Mouse (Mus musculus) intestine, embryonic 16.5 days (tissue): ENCODE results near the gene Nup205. TPM values are rescaled to one million over a fixed set of nuclear protein-coding genes. Genes with fewer than 3 reads are reported as not detected.

ENCODE experiments used
- ATAC-seq: fragments of 200-750 bp; cut with Nextera tagmentation; 2 replicates; pipeline ENCODE4 v1.8.0; 2017; ENCODE audit warnings: moderate TSS enrichment, moderate library complexity
- H3K27ac ChIP-seq: fragments of 300-500 bp; sonication (generic); 2 replicates; pipeline ENCODE4 v1.5.1; 2014; ENCODE audit warnings: mild to moderate bottlenecking, low read length
- H3K27me3 ChIP-seq: fragments of 300-500 bp; sonication (generic); replicated peaks from 2 replicates; pipeline ENCODE4 v1.6.1; 2014; ENCODE audit warnings: low read length, control low read depth, mixed read lengths; ENCODE audit not compliant: control insufficient read depth, insufficient read depth
- H3K36me3 ChIP-seq: fragments of 300-500 bp; sonication (generic); 2 replicates; pipeline ENCODE4 v1.6.1; 2014; ENCODE audit warnings: low read length, control low read depth; ENCODE audit not compliant: control insufficient read depth, insufficient read depth
- H3K4me1 ChIP-seq: fragments of 300-500 bp; sonication (generic); 2 replicates; pipeline ENCODE4 v1.6.1; 2014; ENCODE audit warnings: low read length, control low read depth, mixed read lengths; ENCODE audit not compliant: control insufficient read depth, insufficient read depth
- H3K4me2 ChIP-seq: fragments of 300-500 bp; sonication (generic); 2 replicates; pipeline ENCODE4 v1.6.1; 2014; ENCODE audit warnings: low read depth, low read length, control low read depth
- H3K4me3 ChIP-seq: fragments of 300-500 bp; sonication (generic); 2 replicates; pipeline ENCODE4 v1.5.1; 2014; ENCODE audit warnings: mild to moderate bottlenecking, low read length
- H3K9ac ChIP-seq: fragments of 300-500 bp; sonication (generic); 2 replicates; pipeline ENCODE4 v1.6.1; 2014; ENCODE audit warnings: low read depth, low read length
- H3K9me3 ChIP-seq: fragments of 300-500 bp; sonication (generic); 2 replicates; pipeline ENCODE4 v1.6.1; 2016; ENCODE audit warnings: low read length, control low read depth; ENCODE audit not compliant: control insufficient read depth
- WGBS: fragments of 180-500 bp; shearing (Covaris S2); extraction: QIAGEN DNeasy Blood & Tissue Kit; methylation state at CpG from one replicate; pipeline ENCODE4 v1.1.7; 2014; 5-methylcytosine and 5-hydroxymethylcytosine counted together
- polyA plus RNA-seq: library from polyadenylated mRNA; unstranded; fragments of >200 nt; fragmentation: Nextera tagmentation; extraction: Ambion mirVana; gene quantifications from 2 replicates; pipeline ENCODE4 v1.2.1, GENCODE M21; 2015

Gene Nup205
- polyA plus RNA-seq, 1 experiment from 2014 or later = 23.8 TPM

- Histone ChIP-seq H3K27me3 (no peaks in the 10 kb centered on the region), H3K4me3 (no peak overlapping the region), H3K9ac (no peak overlapping the region), H3K27ac (no peak overlapping the region), H3K4me1 (no peaks in the 10 kb centered on the region), H3K4me2 (no peak overlapping the region), H3K9me3 (no peaks in the 10 kb centered on the region), H3K36me3 (no peaks in the 10 kb centered on the region)
- no peak for ATAC-seq
- WGBS = 82% methylated on average over 2 of the region's 2 CpGs
Measured at GRCm38 (mm10) chr6:35294964-35295363, 117.7 kb downstream of the Nup205 start.

DNA sequence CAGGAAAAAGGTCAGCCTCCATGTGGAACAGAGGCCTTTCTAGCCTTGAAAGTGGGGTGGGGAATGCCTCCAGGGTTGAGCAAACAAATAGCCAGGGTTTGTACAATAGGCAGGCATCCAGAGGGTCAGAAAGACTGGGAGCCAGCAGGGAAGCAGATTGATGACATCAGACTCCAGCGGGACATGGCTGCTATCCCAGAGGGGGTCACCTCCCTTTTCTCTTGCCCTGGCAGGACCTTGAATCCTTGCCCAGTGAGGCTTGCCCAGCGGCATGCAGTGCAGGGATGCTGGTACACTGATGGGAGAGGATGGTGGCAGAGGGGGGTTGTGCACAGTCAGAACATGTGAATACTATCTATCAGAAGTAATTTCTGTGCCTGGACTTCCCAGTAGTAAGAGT is 119.8 kb downstream of the Nup205 start:
- no peak overlapping the region for H3K4me2 ChIP-seq
- no peak overlapping the region for H3K27ac ChIP-seq
- no peaks in the 10 kb centered on the region for H3K27me3 ChIP-seq
- no peaks in the 10 kb centered on the region for H3K4me1 ChIP-seq
- H3K9ac ChIP-seq = no peak overlapping the region
- ATAC-seq = no peak
- no peaks in the 10 kb centered on the region for H3K9me3 ChIP-seq
- H3K36me3 ChIP-seq = no peaks in the 10 kb centered on the region
- H3K4me3 ChIP-seq = no peak overlapping the region
- 58% methylated on average over 2 of the region's 2 CpGs for WGBS

Other genes with a start within 250 kb of the Nup205 start
- 10.6 and 11.1 TPM in 2 replicates for gene Slc23a4, start 189.0 kb upstream of the Nup205 start, polyA plus RNA-seq
- 21.2 and 23.1 TPM in 2 replicates for gene Cnot4, start 43.7 kb upstream of the Nup205 start, polyA plus RNA-seq
- 0.27 and 0.43 TPM in 2 replicates for gene Slc13a4, start 130.7 kb downstream of the Nup205 start, polyA plus RNA-seq
- 1.8 and 2.1 TPM in 2 replicates for gene Fam180a, start 148.7 kb downstream of the Nup205 start, polyA plus RNA-seq